In the genomic region with DNA sequence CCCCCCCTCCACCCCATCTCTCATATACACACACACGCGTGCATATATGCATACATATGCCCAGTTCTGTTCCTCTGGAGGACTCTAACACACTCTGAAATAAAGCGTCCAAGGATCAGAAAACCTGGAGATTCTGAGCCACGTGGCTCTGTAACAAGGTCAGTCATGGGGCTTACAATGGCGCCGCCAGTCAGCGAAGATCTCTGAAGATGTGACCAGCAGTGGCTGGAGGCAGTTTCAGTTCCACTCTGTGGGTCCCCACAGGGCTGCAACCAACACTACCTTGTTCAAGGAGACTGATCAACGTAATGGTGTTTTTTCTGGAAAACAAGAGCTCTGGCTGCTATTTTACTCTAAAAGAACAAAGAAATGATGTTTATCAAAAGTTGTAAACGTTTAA, we compare ENCODE assay signal across 23 mouse cellular contexts. TPM values are rescaled to one million over a fixed set of nuclear protein-coding genes. Genes with fewer than 3 reads are reported as not detected.
DNase-seq lines count a peak whose midpoint lies in the region; ATAC-seq lines count a peak whose summit lies in the region.
"Had no signal": no experiment of that assay in that cellular context is flagged by ENCODE, and none has a peak within 500 bp of the region (broad histone marks: within the 10 kb centered on the region; RNA-seq: fewer than 3 reads in every experiment).

No protein-coding gene starts in this region.

- no peak for ATAC-seq in heart, embryonic 15.5 days (replicated peaks; ENCODE audit: insufficient number of reproducible peaks, insufficient read depth, low FRiP score, low read depth)
- no peak for ATAC-seq in heart, embryonic 11.5 days (replicated peaks; ENCODE audit: insufficient number of reproducible peaks, low FRiP score, low TSS enrichment)
- peak; percentile 43 for ATAC-seq in megakaryocyte, adult 5-6 weeks (ENCODE audit: poor library complexity, severe bottlenecking)
- no peak for ATAC-seq in kidney, embryonic 16.5 days (ENCODE audit: low FRiP score, low TSS enrichment)
- ATAC-seq in intestine, embryonic 16.5 days, result no peak
- ATAC-seq: forebrain, embryonic 15.5 days; Patski had no signal

- H3K27me3 ChIP-seq in heart, embryonic 15.5 days, result no peaks in the 10 kb centered on the region
- H3K27me3 ChIP-seq in heart, embryonic 11.5 days (ENCODE audit: control insufficient read depth, insufficient read depth, low read length), result no peaks in the 10 kb centered on the region
- H3K27me3 ChIP-seq in splenic B cell, adult 2 months (ENCODE audit: control insufficient read depth, insufficient read depth, low read length, poor library complexity, severe bottlenecking), result no peaks in the 10 kb centered on the region
- no peaks in the 10 kb centered on the region for H3K27me3 ChIP-seq in kidney, embryonic 16.5 days (ENCODE audit: insufficient read depth, low read length)
- H3K27me3 ChIP-seq in intestine, embryonic 16.5 days (replicated peaks; ENCODE audit: control insufficient read depth, insufficient read depth, low read length), result no peaks in the 10 kb centered on the region
- H3K27me3 ChIP-seq: forebrain, embryonic 15.5 days; liver, embryonic 15.5 days; midbrain, embryonic 12.5 days; Patski had no signal

- DNase-seq in spleen, adult 12 weeks (ENCODE audit: low spot score), result peak; percentile 7
- DNase-seq in spleen, postnatal 4 days (ENCODE audit: low spot score in 2 of 2), result no peak
- DNase-seq in splenic B cell, adult 2 months (ENCODE audit: low read depth, low spot score), result peak; percentile 69
- DNase-seq: cerebellum, adult 9-11 months; embryo, embryonic 11 days; layer of hippocampus, postnatal 36 days; right cerebral cortex, postnatal 14 days had no signal

- no peaks in the 10 kb centered on the region for H3K36me3 ChIP-seq in heart, embryonic 15.5 days
- H3K36me3 ChIP-seq in heart, embryonic 11.5 days (ENCODE audit: control insufficient read depth, insufficient read depth, low read length), result no peaks in the 10 kb centered on the region
- H3K36me3 ChIP-seq in splenic B cell, adult 2 months (ENCODE audit: control insufficient read depth, insufficient read depth, low read length, poor library complexity, severe bottlenecking), result no peaks in the 10 kb centered on the region
- no peaks in the 10 kb centered on the region for H3K36me3 ChIP-seq in kidney, embryonic 16.5 days (ENCODE audit: insufficient read depth, low read length)
- H3K36me3 ChIP-seq in intestine, embryonic 16.5 days (ENCODE audit: control insufficient read depth, insufficient read depth, low read length), result no peaks in the 10 kb centered on the region
- H3K36me3 ChIP-seq: forebrain, embryonic 15.5 days; liver, embryonic 15.5 days; midbrain, embryonic 12.5 days had no signal

- no peaks in the 10 kb centered on the region for H3K4me1 ChIP-seq in heart, embryonic 15.5 days (replicated peaks)
- no peaks in the 10 kb centered on the region for H3K4me1 ChIP-seq in heart, embryonic 11.5 days (ENCODE audit: control insufficient read depth, insufficient read depth, low read length)
- no peaks in the 10 kb centered on the region for H3K4me1 ChIP-seq in kidney, embryonic 16.5 days (ENCODE audit: insufficient read depth, low read length)
- no peaks in the 10 kb centered on the region for H3K4me1 ChIP-seq in intestine, embryonic 16.5 days (ENCODE audit: control insufficient read depth, insufficient read depth, low read length)
- H3K4me1 ChIP-seq: forebrain, embryonic 15.5 days; liver, embryonic 15.5 days; midbrain, embryonic 12.5 days had no signal

- H3K4me2 ChIP-seq in heart, embryonic 15.5 days, result no peak overlapping the region
- no peak overlapping the region for H3K4me2 ChIP-seq in heart, embryonic 11.5 days
- H3K4me2 ChIP-seq in kidney, embryonic 16.5 days (replicated peaks; ENCODE audit: low read depth, low read length), result no peak overlapping the region
- no peak overlapping the region for H3K4me2 ChIP-seq in intestine, embryonic 16.5 days (ENCODE audit: low read depth, low read length)
- H3K4me2 ChIP-seq: forebrain, embryonic 15.5 days; hindbrain, embryonic 14.5 days; liver, embryonic 15.5 days; midbrain, embryonic 12.5 days had no signal

- H3K9me3 ChIP-seq in heart, embryonic 15.5 days (replicated peaks), result no peaks in the 10 kb centered on the region
- no peaks in the 10 kb centered on the region for H3K9me3 ChIP-seq in heart, embryonic 11.5 days (replicated peaks; ENCODE audit: control insufficient read depth, low read length)
- H3K9me3 ChIP-seq in kidney, embryonic 16.5 days (ENCODE audit: low read length), result no peaks in the 10 kb centered on the region
- H3K9me3 ChIP-seq in intestine, embryonic 16.5 days (ENCODE audit: control insufficient read depth, low read length), result no peaks in the 10 kb centered on the region
- H3K9me3 ChIP-seq: forebrain, embryonic 15.5 days; liver, embryonic 15.5 days; midbrain, embryonic 12.5 days had no signal

- H3K4me3 ChIP-seq in heart, embryonic 15.5 days, result no peak overlapping the region
- H3K4me3 ChIP-seq in heart, embryonic 11.5 days (ENCODE audit: low read depth, low read length), result no peak overlapping the region
- no peak overlapping the region for H3K4me3 ChIP-seq in kidney, embryonic 16.5 days (ENCODE audit: low read length)
- no peak overlapping the region for H3K4me3 ChIP-seq in intestine, embryonic 16.5 days (ENCODE audit: low read length)
- H3K4me3 ChIP-seq: forebrain, embryonic 15.5 days; liver, embryonic 15.5 days; midbrain, embryonic 12.5 days; myocyte had no signal

- 78% methylated on average over 9 of the region's 9 CpGs for WGBS in heart, embryonic 15.5 days
- 83% methylated on average over 9 of the region's 9 CpGs for WGBS in heart, embryonic 11.5 days (ENCODE audit: insufficient replicate concordance)
- 87% methylated on average over 9 of the region's 9 CpGs for WGBS in kidney, embryonic 16.5 days
- 80% methylated on average over 9 of the region's 9 CpGs for WGBS in intestine, embryonic 16.5 days

- H3K27ac ChIP-seq in heart, embryonic 15.5 days, result peak overlapping the region; percentile 56; the same call in 1 of the 2 replicates
- no peak overlapping the region for H3K27ac ChIP-seq in heart, embryonic 11.5 days (ENCODE audit: low read depth, low read length)
- H3K27ac ChIP-seq in kidney, embryonic 16.5 days (ENCODE audit: low read length), result no peak overlapping the region
- no peak overlapping the region for H3K27ac ChIP-seq in intestine, embryonic 16.5 days (ENCODE audit: low read length)
- H3K27ac ChIP-seq: forebrain, embryonic 15.5 days; hindbrain, embryonic 14.5 days; liver, embryonic 15.5 days; midbrain, embryonic 12.5 days had no signal

- H3K9ac ChIP-seq in heart, embryonic 15.5 days, result no peak overlapping the region
- H3K9ac ChIP-seq in heart, embryonic 11.5 days (ENCODE audit: low read depth, low read length), result no peak overlapping the region
- no peak overlapping the region for H3K9ac ChIP-seq in kidney, embryonic 16.5 days (replicated peaks; ENCODE audit: low read length)
- H3K9ac ChIP-seq in intestine, embryonic 16.5 days (ENCODE audit: low read depth, low read length), result no peak overlapping the region
- H3K9ac ChIP-seq: forebrain, embryonic 15.5 days; hindbrain, embryonic 14.5 days; liver, embryonic 15.5 days; midbrain, embryonic 12.5 days had no signal

RNA-seq across cellular contexts. Expression of gene Acod1, which starts 12.7 kb away (rescaled TPM):
- polyA plus RNA-seq in heart, embryonic 15.5 days (2015; fragmentation: Nextera tagmentation; extraction: Ambion mirVana), result 0.06 TPM in 1 of 2 replicates, not detected in the other
- not detected in 2 replicates for polyA plus RNA-seq in heart, embryonic 11.5 days (2014; fragmentation: Nextera tagmentation; extraction: Ambion mirVana)
- total RNA-seq in megakaryocyte, adult 5-6 weeks (2015), result 1.5 and 1.8 TPM in 2 replicates
- total RNA-seq in megakaryocyte, adult 5-6 weeks (2017), result 1.8 and 2.0 TPM in 2 replicates
- not detected in 2 replicates for polyA plus RNA-seq in kidney, embryonic 16.5 days (2015; fragmentation: Nextera tagmentation; extraction: Ambion mirVana)
- polyA plus RNA-seq in intestine, embryonic 16.5 days (2015; fragmentation: Nextera tagmentation; extraction: Ambion mirVana), result 0.05 TPM in 1 of 2 replicates, not detected in the other
- total RNA-seq: gastrocnemius, postnatal 4 days; layer of hippocampus, postnatal 36 days; left cerebral cortex, postnatal 14 days had no signal
- polyA plus RNA-seq: C2C12; forebrain, embryonic 15.5 days; hindbrain, embryonic 14.5 days; intestine, embryonic 14.5 days; midbrain, embryonic 12.5 days; myocyte; neural tube, embryonic 14.5 days had no signal

RNA-seq across cellular contexts. Expression of gene Cln5, which starts 35.9 kb away (rescaled TPM):
- polyA plus RNA-seq in heart, embryonic 15.5 days (2015; fragmentation: Nextera tagmentation; extraction: Ambion mirVana), result 23.6 and 26.1 TPM in 2 replicates
- polyA plus RNA-seq in heart, embryonic 11.5 days (2014; fragmentation: Nextera tagmentation; extraction: Ambion mirVana), result 31.4 and 32.2 TPM in 2 replicates
- 77.7 and 81.1 TPM in 2 replicates for total RNA-seq in megakaryocyte, adult 5-6 weeks (2015)
- total RNA-seq in megakaryocyte, adult 5-6 weeks (2017), result 77.6 and 82.9 TPM in 2 replicates
- polyA plus RNA-seq in kidney, embryonic 16.5 days (2015; fragmentation: Nextera tagmentation; extraction: Ambion mirVana), result 36.7 and 38.1 TPM in 2 replicates
- polyA plus RNA-seq in intestine, embryonic 16.5 days (2015; fragmentation: Nextera tagmentation; extraction: Ambion mirVana), result 27.2 and 28.3 TPM in 2 replicates

RNA-seq across cellular contexts. Expression of gene Kctd12, which starts 51.6 kb away (rescaled TPM):
- polyA plus RNA-seq in heart, embryonic 15.5 days (2015; fragmentation: Nextera tagmentation; extraction: Ambion mirVana), result 6.5 and 6.7 TPM in 2 replicates
- polyA plus RNA-seq in heart, embryonic 11.5 days (2014; fragmentation: Nextera tagmentation; extraction: Ambion mirVana), result 5.6 and 6.8 TPM in 2 replicates
- total RNA-seq in megakaryocyte, adult 5-6 weeks (2015), result 460 and 558 TPM in 2 replicates
- 335 and 358 TPM in 2 replicates for total RNA-seq in megakaryocyte, adult 5-6 weeks (2017)
- 8.9 and 9.0 TPM in 2 replicates for polyA plus RNA-seq in kidney, embryonic 16.5 days (2015; fragmentation: Nextera tagmentation; extraction: Ambion mirVana)
- polyA plus RNA-seq in intestine, embryonic 16.5 days (2015; fragmentation: Nextera tagmentation; extraction: Ambion mirVana), result 8.9 and 9.5 TPM in 2 replicates
- polyA plus RNA-seq: myocyte had no signal

Comparison
In these comparisons a context has a peak if more than half of its experiments do, and no peak if none do; other contexts are left out.
1. DNase-seq: peak in spleen, adult 12 weeks (single experiment) and splenic B cell, adult 2 months (single experiment); none in spleen, postnatal 4 days (0 of 2).